Mouse (Mus musculus): ENCODE data around the gene Gpr180. TPM values are rescaled to one million over a fixed set of nuclear protein-coding genes. Genes with fewer than 3 reads are reported as not detected.
A peak's percentile ranks its signal among the peaks of the same experiment; 100 is the strongest.
"Not testable (repeated sequence)": the region's sequence is repeated elsewhere in the genome, so short reads cannot be mapped to it uniquely, and the experiment has no call there.

Gene Gpr180
- total RNA-seq (2021), result 10 to 100 TPM; 31.5 to 32.2 TPM

DNA sequence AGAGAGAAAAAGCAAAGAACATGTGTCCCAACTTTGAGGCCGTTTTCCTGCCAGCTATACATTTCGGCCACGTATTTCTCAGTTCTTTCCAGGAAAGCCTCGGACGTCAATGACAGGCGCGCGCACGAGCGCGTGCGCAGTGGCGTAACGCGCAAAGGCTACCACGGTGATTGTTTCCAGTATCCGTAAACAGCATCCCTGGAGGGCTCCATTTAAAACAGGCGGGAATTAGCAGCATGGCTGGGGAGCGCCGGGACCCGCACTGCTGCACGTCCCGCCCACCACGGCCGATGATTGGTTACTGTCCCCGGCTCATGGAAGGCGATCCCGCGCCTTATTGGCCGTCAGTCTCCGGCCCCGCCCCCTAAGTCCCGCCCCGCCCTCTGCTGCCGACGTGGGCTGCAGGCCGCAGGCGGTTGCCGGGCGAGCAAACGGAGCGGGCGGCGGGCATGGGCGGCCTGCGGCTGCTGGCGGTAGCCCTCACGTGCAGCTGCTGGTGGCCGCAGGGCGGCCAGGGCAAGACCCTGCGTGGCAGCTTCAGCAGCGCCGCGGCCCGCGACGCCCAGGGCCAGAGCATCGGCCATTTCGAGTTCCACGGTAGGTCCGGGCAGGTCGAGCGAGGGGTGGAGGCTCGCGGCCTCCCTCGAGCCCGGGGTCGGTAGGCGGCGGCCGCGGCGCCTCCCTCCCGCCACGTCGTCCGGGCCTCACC, at the start of gene Gpr180:
Gpr180 (plus strand) TSS at position 415 of the 709 bp plus-strand sequence.
- DNase-seq (ENCODE audit: low spot score in 2 of 2), result peak; percentile 96 to 98
- intact Hi-C loops (cut with DNase I), result no loop called here

DNA sequence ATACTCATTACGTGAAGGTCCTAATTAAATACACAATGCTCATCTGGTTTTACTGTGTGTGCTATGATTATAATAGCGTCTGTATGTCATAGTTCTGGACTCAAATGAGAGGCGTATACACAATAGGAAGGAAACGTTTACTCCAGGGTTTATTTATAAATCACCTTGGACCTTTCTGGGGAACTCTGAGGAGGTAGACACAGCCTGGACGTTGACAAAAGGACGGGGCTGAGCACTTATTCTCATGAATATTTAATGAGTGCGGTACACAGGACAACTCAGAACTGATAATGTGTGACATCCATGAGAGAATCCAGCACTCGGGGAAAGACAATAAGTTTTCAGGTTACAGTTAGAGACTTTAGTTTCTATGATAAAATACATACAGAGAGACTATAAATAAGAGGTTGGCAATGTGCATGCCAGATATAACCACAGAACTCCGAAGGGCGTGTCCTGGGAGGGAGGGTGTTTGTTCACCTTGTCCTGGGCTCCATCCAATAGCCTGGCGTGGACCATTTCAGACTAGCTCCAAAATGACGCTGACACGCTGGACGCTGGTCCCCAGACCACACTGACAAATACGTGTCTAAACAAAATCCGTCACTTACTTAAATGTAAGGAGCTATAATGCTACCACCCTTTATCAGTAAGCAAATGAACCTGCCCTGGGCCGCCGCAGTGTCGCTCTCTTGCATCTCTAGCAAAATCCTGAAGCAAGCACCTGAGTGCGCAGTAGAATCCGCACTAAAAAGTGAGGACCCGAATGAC, 48.3 kb upstream of the Gpr180 start:
- intact Hi-C loops (cut with DNase I), result loop anchor here (1.0 kb wide), 1 partner anchor 44 kb away; the partner anchor contains the start of gene Tgds
- no peak for DNase-seq (ENCODE audit: low spot score in 2 of 2)

DNA sequence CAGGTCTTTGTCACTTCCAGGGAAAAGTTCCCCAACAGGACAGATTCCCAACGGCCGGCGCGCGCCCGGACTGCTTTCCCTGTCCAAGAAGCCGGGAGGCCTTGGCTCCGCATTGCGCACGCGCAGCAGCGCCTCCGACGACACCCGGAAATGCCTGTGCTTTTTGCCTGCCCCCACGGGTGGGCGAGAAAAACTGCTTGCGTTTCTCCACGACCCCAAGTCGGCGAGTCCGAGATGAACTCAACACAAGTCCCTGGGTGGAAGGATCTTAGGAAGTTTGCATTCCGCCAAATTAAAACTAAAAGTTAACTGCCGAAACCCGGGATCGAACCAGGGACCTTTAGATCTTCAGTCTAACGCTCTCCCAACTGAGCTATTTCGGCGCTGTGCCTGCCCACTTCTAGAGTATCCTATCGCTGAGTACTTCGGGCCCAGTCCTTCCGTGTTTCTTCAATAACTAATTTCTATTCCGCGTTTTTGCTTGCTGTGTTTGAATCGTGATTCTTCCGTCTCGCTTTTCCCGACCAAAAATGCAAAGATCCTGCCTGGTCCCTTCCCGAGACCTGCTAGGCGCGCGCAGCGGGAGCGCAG, 47.6 kb upstream of the Gpr180 start:
- intact Hi-C loops (cut with DNase I), result loop anchor here (1.0 kb wide), 1 partner anchor 43 kb away; the partner anchor contains the start of gene Tgds

DNA sequence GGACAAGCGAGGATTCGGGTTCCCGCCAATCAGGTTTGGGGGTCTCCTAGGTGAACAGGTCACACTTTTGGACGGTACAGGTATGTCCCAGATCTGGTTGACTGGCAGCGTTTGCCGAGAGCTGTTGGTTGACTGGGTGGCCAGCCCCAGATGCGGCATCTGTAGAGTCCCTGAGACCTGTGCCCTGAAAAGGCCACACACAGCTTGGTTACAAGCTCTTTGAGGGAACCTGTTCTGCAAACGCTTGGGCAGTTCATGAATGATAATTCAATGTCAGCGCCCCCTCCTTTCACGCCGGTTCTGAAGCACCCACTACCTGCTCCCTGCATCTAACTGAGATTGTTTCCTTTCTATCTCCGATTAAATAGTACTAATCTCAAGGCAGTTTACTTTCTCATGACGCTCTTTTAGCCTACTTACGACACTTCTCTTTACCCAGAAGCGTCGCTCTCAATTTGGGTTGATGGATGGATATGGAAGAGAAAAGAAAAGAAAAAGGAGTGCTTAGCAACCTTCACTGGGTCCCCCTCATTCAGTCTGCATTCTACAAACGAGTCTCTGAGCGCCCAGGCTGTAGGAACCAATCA, 47.1 kb upstream of the Gpr180 start:
- no peak for DNase-seq (ENCODE audit: low spot score in 2 of 2)
- intact Hi-C loops (cut with DNase I), result loop anchor here (1.0 kb wide), 1 partner anchor 42 kb away; the partner anchor contains the start of gene Tgds

More for the DNA sequence above, 47.6 kb upstream of the Gpr180 start:
- DNase-seq (ENCODE audit: low spot score in 2 of 2), result peak; percentile 87 to 91

DNA sequence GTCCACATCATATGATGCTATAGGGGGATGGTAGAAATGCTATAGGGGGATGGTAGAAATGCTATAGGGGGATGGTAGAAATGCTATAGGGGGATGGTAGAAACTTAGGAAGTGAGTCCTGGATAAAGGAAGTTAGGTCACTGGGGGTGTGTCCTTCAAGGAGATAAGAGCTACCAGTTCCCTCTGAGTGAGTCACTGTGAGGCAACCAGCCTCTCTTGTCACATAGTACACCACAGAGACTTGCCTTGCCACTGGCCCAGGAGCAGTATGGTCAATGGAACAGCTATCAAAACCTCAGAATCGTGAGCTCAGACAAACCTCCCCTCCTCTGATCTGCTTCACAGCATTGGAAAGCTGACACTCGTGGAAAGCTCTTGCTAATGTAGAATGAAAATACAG, 38.7 kb upstream of the Gpr180 start:
- no peak for DNase-seq (ENCODE audit: low spot score in 2 of 2)
- intact Hi-C loops (cut with DNase I), result no loop called here

DNA sequence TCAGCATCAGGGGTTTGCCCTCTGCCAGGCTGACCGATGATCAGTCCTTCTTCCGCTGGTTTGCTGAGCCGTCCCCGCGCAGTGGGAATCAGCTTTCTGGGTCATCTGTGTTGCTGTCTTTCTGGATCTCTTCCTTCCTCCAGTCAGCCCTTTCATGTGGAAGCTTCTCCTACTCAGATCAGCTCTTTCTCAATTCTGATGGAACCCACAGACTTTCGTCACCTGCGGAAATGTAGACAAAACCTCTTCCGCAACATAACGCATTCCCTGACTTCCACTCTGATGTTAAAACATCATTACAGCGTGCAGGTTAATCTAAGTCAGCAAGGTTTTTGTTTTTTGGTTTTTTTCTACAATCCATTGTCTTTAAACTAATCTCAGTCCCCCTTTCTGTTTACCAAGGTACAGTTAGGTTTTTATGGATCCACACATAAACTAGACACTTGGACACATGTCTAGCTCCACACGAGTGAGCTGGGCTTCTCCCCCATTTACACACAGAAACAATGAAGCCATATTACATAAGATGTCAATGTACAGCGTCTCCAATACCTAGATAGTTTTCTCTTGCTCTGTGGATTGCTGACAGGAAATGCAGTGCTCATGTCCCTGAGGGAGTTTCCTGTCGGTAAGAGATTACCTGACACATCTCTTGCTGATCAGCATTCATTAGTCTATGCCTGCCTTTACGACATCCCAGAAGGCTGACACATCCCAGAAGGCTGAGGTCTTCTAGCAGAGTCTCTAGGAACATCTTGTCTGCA, 35.5 kb upstream of the Gpr180 start:
- intact Hi-C loops (cut with DNase I), result no loop called here
- no peak for DNase-seq (ENCODE audit: low spot score in 2 of 2)

DNA sequence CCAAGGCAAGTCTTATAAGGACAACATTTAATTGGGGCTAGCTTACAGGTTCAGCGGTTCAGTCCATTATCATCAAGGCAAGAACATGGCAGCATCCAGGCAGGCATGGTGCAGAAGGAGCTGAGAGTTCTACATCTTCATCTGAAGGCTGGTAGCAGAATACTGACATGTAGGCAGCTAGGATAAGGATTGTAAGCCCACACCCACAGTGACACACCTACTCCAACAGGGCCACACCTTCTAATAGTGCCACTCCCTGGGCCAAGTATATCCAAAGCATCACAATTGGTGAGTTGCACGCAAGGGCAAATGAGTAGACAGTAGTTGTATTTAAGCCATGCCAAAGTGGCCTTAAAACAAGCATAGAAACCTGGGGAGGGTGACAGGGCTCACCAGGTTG, 29.5 kb upstream of the Gpr180 start:
- DNase-seq (ENCODE audit: low spot score in 2 of 2); intact Hi-C loops (cut with DNase I): not testable (repeated sequence)

DNA sequence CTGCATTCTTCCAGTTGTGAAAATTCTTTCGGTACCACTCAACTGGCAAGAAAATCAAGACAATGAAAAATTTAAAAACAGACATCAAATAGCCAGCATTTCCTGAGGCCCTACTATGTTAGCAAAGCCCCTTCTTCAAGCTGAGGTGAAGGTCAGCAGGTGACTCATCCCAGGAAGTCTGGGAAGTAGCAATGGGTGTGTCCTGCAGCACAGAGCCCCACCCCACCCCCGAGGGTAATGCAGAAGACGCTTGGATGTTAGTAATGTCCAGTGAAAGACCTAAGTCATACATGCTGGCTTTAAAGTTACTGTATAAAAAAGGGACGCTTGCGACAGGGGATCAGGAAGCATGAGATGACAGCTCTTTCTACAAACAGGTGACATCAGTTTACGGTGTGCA, 23.8 kb upstream of the Gpr180 start:
- no peak for DNase-seq (ENCODE audit: low spot score in 2 of 2)
- intact Hi-C loops (cut with DNase I), result no loop called here

DNA sequence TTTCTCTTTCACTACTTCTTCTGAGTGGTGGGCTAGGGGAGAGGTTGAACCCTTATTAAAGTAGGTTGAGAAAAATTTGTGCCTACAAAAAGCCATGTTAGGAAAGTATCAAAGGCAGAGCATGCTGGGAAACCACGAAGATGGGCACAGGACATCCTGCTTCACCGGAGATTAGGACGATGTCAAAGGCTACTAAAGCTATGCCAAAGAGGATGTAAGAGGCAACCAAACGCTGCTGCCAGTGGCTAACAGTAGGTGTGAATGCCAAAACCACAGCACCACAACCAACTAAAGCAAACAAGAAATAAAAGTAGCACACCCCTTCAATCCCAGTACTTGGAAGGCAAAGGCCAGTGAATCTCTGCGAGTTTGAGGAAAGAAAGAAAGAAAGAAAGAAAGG, 12.8 kb upstream of the Gpr180 start:
- intact Hi-C loops (cut with DNase I), result no loop called here
- no peak for DNase-seq (ENCODE audit: low spot score in 2 of 2)

DNA sequence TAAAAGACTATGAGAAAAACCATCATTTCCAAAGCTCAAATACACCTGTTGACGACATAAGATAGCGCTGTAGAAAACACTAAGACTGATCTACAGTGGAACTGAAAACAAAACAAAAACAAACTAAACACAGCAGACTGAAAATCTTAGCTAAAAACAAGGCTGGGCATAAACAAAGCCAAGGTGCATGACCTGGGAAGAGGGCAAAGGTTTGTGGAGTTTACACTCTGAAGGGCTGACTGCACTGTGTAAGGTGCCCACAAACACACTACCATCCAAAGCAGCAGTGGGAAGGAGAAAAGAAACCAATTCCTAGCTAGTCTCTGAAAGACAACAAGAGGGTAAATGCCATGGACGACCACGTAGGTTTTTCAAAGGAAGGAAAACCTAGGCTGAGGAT, 12.2 kb upstream of the Gpr180 start:
- intact Hi-C loops (cut with DNase I), result no loop called here
- no peak for DNase-seq (ENCODE audit: low spot score in 2 of 2)

DNA sequence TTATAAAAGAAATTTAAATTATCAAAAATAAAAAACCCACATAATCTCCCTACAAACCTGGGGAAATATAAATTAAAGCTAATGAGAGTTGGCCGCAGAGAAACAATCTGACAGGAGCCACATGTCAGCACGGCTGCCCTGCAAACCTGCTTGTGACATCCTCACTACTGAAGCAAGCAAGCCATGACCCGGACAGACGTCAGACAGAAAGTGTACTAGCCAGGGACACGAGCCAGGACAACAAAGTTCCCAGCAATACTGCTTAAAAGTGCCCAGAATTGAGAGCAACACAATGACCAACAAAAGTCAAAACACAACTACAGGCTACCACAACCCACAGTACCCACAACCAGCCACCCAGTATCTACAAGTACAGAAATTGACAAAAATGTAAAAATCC, 10.7 kb upstream of the Gpr180 start:
- intact Hi-C loops (cut with DNase I), result no loop called here
- no peak for DNase-seq (ENCODE audit: low spot score in 2 of 2)

DNA sequence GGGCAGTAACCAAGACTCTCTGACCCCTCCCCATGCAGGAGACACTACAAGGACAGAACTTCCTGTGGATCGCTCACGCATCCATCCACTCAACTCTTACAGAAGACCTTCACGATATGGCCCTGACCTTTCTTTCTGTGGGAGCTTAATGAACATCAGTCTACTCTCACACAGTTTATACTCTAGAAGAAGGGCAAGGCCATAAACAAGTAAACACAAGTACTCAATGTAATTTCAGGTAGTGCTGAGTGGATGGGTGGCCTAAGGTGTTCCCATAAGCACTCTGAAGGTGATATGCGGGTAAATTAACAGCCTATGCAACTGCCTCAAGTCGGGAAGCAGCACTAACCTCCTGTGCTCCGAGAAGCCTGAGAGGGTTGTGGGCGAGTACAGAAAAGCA, 5.5 kb upstream of the Gpr180 start:
- intact Hi-C loops (cut with DNase I), result loop anchor here (5.0 kb wide), 1 partner anchor 129 kb away; no protein-coding TSS in a partner anchor
- no peak for DNase-seq (ENCODE audit: low spot score in 2 of 2)

DNA sequence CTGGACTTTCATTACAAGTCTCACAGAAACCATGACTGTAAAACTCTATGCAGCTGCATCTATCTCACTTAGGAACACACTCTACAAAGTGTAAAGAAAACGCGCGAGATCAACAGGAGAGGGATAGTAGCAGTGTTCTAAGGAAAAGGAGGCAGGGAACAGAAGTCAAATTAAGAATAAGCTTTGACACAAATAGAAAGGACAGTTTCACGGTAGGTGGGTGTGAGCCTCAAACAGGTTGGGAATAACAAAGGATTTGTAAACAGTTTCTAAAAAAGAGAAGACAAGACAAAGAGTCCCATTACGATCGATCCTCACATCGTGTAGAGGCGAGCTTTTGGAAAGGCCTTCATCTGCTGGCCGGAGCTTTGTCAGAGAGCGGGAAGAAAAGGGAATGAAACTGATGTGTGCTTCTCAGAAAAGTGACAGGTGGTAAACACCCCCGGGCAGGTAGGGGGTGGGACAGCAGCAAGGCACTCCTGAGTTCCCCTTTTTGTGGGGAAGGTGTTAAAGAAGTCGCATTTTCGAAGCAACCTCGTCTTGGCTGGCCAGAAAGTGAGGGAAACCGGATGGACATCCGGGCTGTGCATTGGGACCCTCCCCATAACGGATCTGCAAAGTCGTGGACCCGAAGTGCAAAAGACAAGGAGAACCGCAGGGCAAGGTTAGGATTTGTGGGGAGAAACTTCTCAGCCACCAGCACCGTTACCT, 4.9 kb upstream of the Gpr180 start:
- no peak for DNase-seq (ENCODE audit: low spot score in 2 of 2)
- intact Hi-C loops (cut with DNase I), result loop anchor here (1.0 to 5.0 kb wide), 2 partner anchors 43 to 130 kb away; no protein-coding TSS in a partner anchor

DNA sequence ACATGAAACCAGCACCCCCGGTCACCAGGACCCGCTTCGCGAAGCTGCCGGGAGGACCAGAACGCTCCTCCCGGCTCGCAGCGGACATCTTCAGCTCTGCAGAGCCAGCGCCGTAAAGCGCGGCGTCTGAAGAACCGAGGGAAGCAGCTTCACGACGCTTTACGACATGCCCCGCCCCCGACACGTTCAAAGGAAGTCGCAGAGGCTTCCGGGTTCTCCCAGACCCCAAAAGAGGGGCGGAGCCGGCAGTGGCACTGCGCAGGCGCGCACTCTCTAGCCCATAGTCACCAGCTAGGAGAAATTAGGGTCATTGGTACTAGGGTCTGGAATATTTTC, 4.3 kb upstream of the Gpr180 start, which contains the start of gene Tgds:
Tgds (minus strand) TSS at position 114 of the 336 bp plus-strand sequence.
- intact Hi-C loops (cut with DNase I), result loop anchor here (1.0 to 5.0 kb wide), 2 partner anchors 43 to 130 kb away; no protein-coding TSS in a partner anchor

DNA sequence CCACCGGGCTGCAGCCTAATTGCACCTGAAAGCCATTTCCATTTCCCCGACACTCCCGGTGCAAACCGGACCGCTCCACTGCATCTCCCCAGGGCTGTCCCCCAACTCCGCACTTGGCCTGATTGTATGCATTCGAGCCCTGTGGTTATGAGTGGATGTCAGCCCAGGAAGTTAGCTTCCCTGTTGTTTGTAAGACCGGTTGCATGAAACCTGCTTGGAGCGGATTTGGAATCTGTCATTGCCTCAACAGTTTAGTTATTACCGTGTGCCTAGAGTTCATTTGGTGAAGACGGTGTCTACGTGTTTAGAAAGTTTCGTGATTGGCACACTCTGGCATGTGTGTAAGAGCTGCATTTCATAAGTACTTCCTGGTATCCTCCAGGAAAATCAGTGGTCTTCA, 529 bp downstream of the Gpr180 start:
- DNase-seq (ENCODE audit: low spot score in 2 of 2), result peak in 1 of 2 experiments; percentile 27
- intact Hi-C loops (cut with DNase I), result no loop called here

More for the DNA sequence above, 4.3 kb upstream of the Gpr180 start, which contains the start of gene Tgds:
- DNase-seq (ENCODE audit: low spot score in 2 of 2), result peak; percentile 99

DNA sequence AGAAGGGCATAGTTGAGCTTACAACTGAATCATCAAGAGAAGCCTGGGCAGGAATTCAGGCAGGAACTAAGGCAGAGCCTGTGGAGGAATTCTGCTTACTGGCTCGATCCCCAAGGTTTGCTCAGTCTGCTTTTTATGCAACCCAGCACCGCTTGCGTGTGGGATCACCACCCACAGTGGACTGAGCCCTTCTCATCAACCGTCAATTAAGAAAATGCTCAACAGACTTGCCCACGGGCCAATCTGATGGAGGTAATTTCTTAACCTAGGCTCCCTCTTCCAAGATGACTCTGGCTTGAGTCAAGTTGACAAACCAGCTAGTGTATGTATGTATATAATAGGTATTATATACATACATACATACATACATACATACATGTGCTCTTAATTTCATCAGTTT, 5.3 kb downstream of the Gpr180 start:
- intact Hi-C loops (cut with DNase I), result no loop called here
- no peak for DNase-seq (ENCODE audit: low spot score in 2 of 2)

DNA sequence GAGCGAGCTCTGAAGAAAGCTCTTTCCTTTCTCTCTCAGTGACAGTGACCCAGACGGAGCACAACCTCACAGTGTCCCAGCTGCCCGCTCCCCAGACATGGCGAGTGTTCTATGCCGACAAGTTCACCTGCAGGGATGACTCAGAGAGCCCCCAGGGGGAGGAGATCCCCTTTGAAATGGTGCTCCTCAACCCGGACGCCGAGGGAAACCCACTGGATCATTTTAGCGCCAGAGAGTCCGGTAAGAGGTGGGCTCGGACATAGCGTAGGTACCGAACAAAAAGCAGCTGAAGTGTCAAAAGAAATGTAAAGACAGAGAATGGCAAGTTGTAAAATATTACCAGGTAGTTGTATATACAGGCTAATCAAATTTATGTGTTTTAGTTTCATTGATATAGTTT, 11.1 kb downstream of the Gpr180 start:
- intact Hi-C loops (cut with DNase I), result no loop called here
- no peak for DNase-seq (ENCODE audit: low spot score in 2 of 2)

DNA sequence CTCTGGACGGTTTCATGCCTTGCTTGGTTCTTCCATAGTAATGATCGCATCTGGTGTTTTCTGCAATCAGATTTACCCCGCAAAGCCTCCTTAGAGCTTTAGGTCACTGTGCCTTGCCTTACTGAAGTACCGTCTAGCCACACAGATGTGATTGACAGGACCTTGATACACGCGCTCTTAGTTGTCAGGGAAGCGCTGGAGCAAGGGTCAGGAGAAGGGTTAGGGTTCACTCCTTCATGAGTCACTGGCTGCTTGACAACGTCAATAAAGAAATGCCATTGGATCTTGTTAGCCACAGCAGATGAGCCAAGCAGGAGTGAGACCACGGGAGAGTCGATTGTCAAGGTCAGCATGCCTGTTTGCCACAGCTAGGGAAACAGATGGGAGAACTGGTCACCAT, 11.6 kb downstream of the Gpr180 start:
- intact Hi-C loops (cut with DNase I), result no loop called here
- DNase-seq (ENCODE audit: low spot score in 2 of 2), result no peak
